ENCODE assay signal across 8 mouse cellular contexts in genomic region chr10:75643741-75644343, GRCm38 (mm10). TPM values are rescaled to one million over a fixed set of nuclear protein-coding genes. Genes with fewer than 3 reads are reported as not detected.
DNase-seq lines count a peak whose midpoint lies in the region; ATAC-seq and TF ChIP-seq lines count a peak whose summit lies in the region.

Gene Susd2, minus strand, starts transcription at chr10:75644008.

- H3K9me3 ChIP-seq in heart, postnatal 0 days (replicated peaks; ENCODE audit: control insufficient read depth, low read length), result no peaks in the 10 kb centered on the region
- no peaks in the 10 kb centered on the region for H3K9me3 ChIP-seq in stomach, embryonic 14.5 days (ENCODE audit: control insufficient read depth, low read depth, low read length)

- no peaks in the 10 kb centered on the region for H3K27me3 ChIP-seq in heart, postnatal 0 days (ENCODE audit: control insufficient read depth, insufficient read depth, low read length)
- no peaks in the 10 kb centered on the region for H3K27me3 ChIP-seq in stomach, embryonic 14.5 days (ENCODE audit: control insufficient read depth, insufficient read depth, low read length)

- H3K4me2 ChIP-seq in heart, postnatal 0 days (ENCODE audit: low read depth, low read length), result peak within 1 kb of the TSS; percentile 19; the same call in 1 of the 2 replicates
- H3K4me2 ChIP-seq in stomach, embryonic 14.5 days (replicated peaks; ENCODE audit: low read depth, low read length), result peak within 1 kb of the TSS; percentile 13; the same call in 1 of the 2 replicates

- H3K36me3 ChIP-seq in heart, postnatal 0 days (replicated peaks; ENCODE audit: control insufficient read depth, insufficient read depth, low read length), result peaks cover 2% of the 10 kb centered on the region
- H3K36me3 ChIP-seq in stomach, embryonic 14.5 days (ENCODE audit: control insufficient read depth, insufficient read depth, low read length), result peaks cover 13% of the 10 kb centered on the region; the same call in 1 of the 2 replicates

- H3K4me1 ChIP-seq in heart, postnatal 0 days (ENCODE audit: control insufficient read depth, insufficient read depth), result peaks cover 16% of the 10 kb centered on the region
- 0 out of 2 replicates have a peak, but pooled peaks cover 10% of the 10 kb centered on the region for H3K4me1 ChIP-seq in stomach, embryonic 14.5 days (ENCODE audit: control insufficient read depth, insufficient read depth, low read length)

- WGBS in heart, postnatal 0 days, result 18% methylated on average over 11 of the region's 11 CpGs
- WGBS in stomach, embryonic 14.5 days, result 3% methylated on average over 11 of the region's 11 CpGs

- DNase-seq in A20 (ENCODE audit: low read depth, low spot score) (peak; percentile 78), MN1 (ENCODE audit: low spot score) (peak; percentile 40)
- peak; percentile 32 for DNase-seq in heart, postnatal 0 days (ENCODE audit: low spot score)
- peak; percentile 92 to 93 for DNase-seq in kidney, postnatal 36 days
- DNase-seq in layer of hippocampus, adult 18-20 months (ENCODE audit: low spot score in 2 of 2), result no peak

- ATAC-seq in common myeloid progenitor, adult 5-6 weeks (replicated peaks; ENCODE audit: low read depth, poor library complexity, severe bottlenecking), result peak; percentile 50
- ATAC-seq in heart, postnatal 0 days (ENCODE audit: insufficient read depth, low read depth), result peak; percentile 36
- ATAC-seq in megakaryocyte-erythroid progenitor cell, adult 5-6 weeks (replicated peaks; ENCODE audit: low FRiP score, low TSS enrichment, poor library complexity, severe bottlenecking), result peak; percentile 66
- peak; percentile 79 for ATAC-seq in stomach, embryonic 14.5 days (ENCODE audit: insufficient number of reproducible peaks, insufficient read depth, low FRiP score, low read depth)

- H3K27ac ChIP-seq in heart, postnatal 0 days (ENCODE audit: low read depth), result peak within 1 kb of the TSS; percentile 5; the same call in 1 of the 2 replicates
- H3K27ac ChIP-seq in stomach, embryonic 14.5 days (ENCODE audit: low read length), result no peak within 1 kb of the TSS

- H3K9ac ChIP-seq in heart, postnatal 0 days (replicated peaks; ENCODE audit: low read depth, low read length), result 0 out of 2 replicates have a peak within 1 kb of the TSS, but pooled peaks have one; percentile 3
- no peak within 1 kb of the TSS for H3K9ac ChIP-seq in stomach, embryonic 14.5 days (replicated peaks; ENCODE audit: low read depth, low read length)

- TF ChIP-seq CTCF in heart, postnatal 0 days (IDR thresholded peaks at IDR 0.05; ENCODE audit: low read depth), result no peak

- no peak for TF ChIP-seq EP300 in heart, postnatal 0 days (IDR thresholded peaks at IDR 0.05; ENCODE audit: low read depth)

- no peak within 1 kb of the TSS for H3K4me3 ChIP-seq in heart, postnatal 0 days (ENCODE audit: low read depth, low read length)
- H3K4me3 ChIP-seq in stomach, embryonic 14.5 days (ENCODE audit: low read depth, low read length), result no peak within 1 kb of the TSS

RNA-seq across cellular contexts. Expression of gene Susd2, which starts in this region (rescaled TPM):
- total RNA-seq in common myeloid progenitor, adult 5-6 weeks (2017), result 0.59 TPM in 1 of 2 replicates, not detected in the other
- total RNA-seq in heart, postnatal 0 days (2014; rRNA removed; ENCODE audit: low replicate concordance), result 6.1 and 7.9 TPM in 2 replicates
- polyA plus RNA-seq in heart, postnatal 0 days (2015; fragmentation: Nextera tagmentation; extraction: Ambion mirVana), result 3.6 and 4.1 TPM in 2 replicates
- 2.3 and 4.8 TPM in 2 replicates for total RNA-seq in megakaryocyte-erythroid progenitor cell, adult 5-6 weeks (2014; fragmentation: Nextera tagmentation)
- total RNA-seq in megakaryocyte-erythroid progenitor cell, adult 5-6 weeks (2017), result 0.69 and 0.94 TPM in 2 replicates
- 8.3 and 10.2 TPM in 2 replicates for polyA plus RNA-seq in stomach, embryonic 14.5 days (2014; fragmentation: Nextera tagmentation; extraction: Ambion mirVana)
- 1 to 10 TPM; 1.9 to 2.4 TPM for total RNA-seq in layer of hippocampus, adult 18-20 months (2021)

Comparison
In these comparisons a context has a peak if more than half of its experiments do, and no peak if none do; other contexts are left out.
1. Peak in ATAC-seq in common myeloid progenitor, adult 5-6 weeks; RNA of the gene not detected or under 1 TPM.
2. DNase-seq: peak in A20 (single experiment), MN1 (single experiment), heart, postnatal 0 days (single experiment) and kidney, postnatal 36 days (2 of 2); none in layer of hippocampus, adult 18-20 months (0 of 2).
3. Peak in every context shown above with its lines, with median percentiles within 50 percentile points of each other: ATAC-seq.